Mouse (Mus musculus) intestine, postnatal 0 days (tissue): Measurements from ENCODE around the gene BC049730. TPM values are rescaled to one million over a fixed set of nuclear protein-coding genes. Genes with fewer than 3 reads are reported as not detected.
"Not testable (repeated sequence)": the region's sequence is repeated elsewhere in the genome, so short reads cannot be mapped to it uniquely, and the experiment has no call there.

Source experiments
- ATAC-seq: fragments of 200-750 bp; cut with Nextera tagmentation; 2 replicates; pipeline ENCODE4 v1.8.0; 2017; ENCODE audit warnings: mild to moderate bottlenecking, moderate TSS enrichment, moderate library complexity
- H3K27ac ChIP-seq: fragments of 300-500 bp; sonication (generic); 2 replicates; pipeline ENCODE4 v1.5.1; 2014; ENCODE audit warnings: mild to moderate bottlenecking, low read depth, low read length, moderate library complexity
- H3K27me3 ChIP-seq: fragments of 300-500 bp; sonication (generic); replicated peaks from 2 replicates; pipeline ENCODE4 v1.6.1; 2014; ENCODE audit warnings: low read length, mixed read lengths; ENCODE audit not compliant: control insufficient read depth, insufficient read depth
- H3K36me3 ChIP-seq: fragments of 300-500 bp; sonication (generic); 2 replicates; pipeline ENCODE4 v1.6.1; 2014; ENCODE audit warnings: mild to moderate bottlenecking, moderate library complexity; ENCODE audit not compliant: control insufficient read depth, insufficient read depth
- H3K4me1 ChIP-seq: fragments of 300-500 bp; sonication (generic); replicated peaks from 2 replicates; pipeline ENCODE4 v1.6.1; 2014; ENCODE audit warnings: antibody characterized with exemption, low read length, mixed read lengths; ENCODE audit not compliant: control insufficient read depth, insufficient read depth
- H3K4me2 ChIP-seq: fragments of 300-500 bp; sonication (generic); replicated peaks from 2 replicates; pipeline ENCODE4 v1.6.1; 2014; ENCODE audit warnings: low read depth, mild to moderate bottlenecking, moderate library complexity
- H3K4me3 ChIP-seq: fragments of 300-500 bp; sonication (generic); 2 replicates; pipeline ENCODE4 v1.5.1; 2014; ENCODE audit warnings: low read depth, low read length
- H3K9ac ChIP-seq: fragments of 300-500 bp; sonication (generic); 2 replicates; pipeline ENCODE4 v1.6.1; 2014; ENCODE audit warnings: mild to moderate bottlenecking, low read depth, low read length
- H3K9me3 ChIP-seq: fragments of 300-500 bp; sonication (generic); 2 replicates; pipeline ENCODE4 v1.6.1; 2016; ENCODE audit warnings: mixed run types; ENCODE audit not compliant: control insufficient read depth
- CTCF ChIP-seq: sonication (generic); IDR thresholded peaks from 2 replicates; pipeline ENCODE4 v1.5.1; 2016; ENCODE audit warnings: low read depth, mild to moderate bottlenecking, control low read depth, antibody characterized with exemption, moderate library complexity
- WGBS: fragments of 180-500 bp; shearing (Covaris S2); extraction: QIAGEN DNeasy Blood & Tissue Kit; methylation state at CpG from one replicate; pipeline ENCODE4 v1.1.7; 2014; 5-methylcytosine and 5-hydroxymethylcytosine counted together
- polyA plus RNA-seq: library from polyadenylated mRNA; unstranded; fragments of >200 nt; fragmentation: Nextera tagmentation; extraction: Ambion mirVana; gene quantifications from 2 replicates; pipeline ENCODE4 v1.2.1, GENCODE M21; 2015

The BC049730 gene
- polyA plus RNA-seq, 1 experiment from 2014 or later, result not detected

- no peaks in the 10 kb centered on the region for H3K36me3 ChIP-seq
- H3K27ac ChIP-seq, result no peak overlapping the region
- no peak overlapping the region for H3K4me2 ChIP-seq
- no peak for ATAC-seq
- H3K9me3 ChIP-seq, result no peaks in the 10 kb centered on the region
- no peaks in the 10 kb centered on the region for H3K27me3 ChIP-seq
- H3K4me3 ChIP-seq, result no peak overlapping the region
- 90% methylated on average over 23 of the region's 23 CpGs for WGBS
- H3K9ac ChIP-seq, result no peak overlapping the region
- H3K4me1 ChIP-seq, result no peaks in the 10 kb centered on the region
- no peak for TF ChIP-seq CTCF
Measured at GRCm38 (mm10) chr7:24671944-24672439, 37.0 kb upstream of the BC049730 start.

GRCm38 (mm10) chr7:24676575-24676974 lies 32.5 kb upstream of the BC049730 start, which contains the start of gene Tex101:
TSS of gene Tex101 (minus strand) at chr7:24676675.
- Histone ChIP-seq H3K4me2 (no peak within 1 kb of the TSS), H3K36me3 (no peaks in the 10 kb centered on the region), H3K4me3 (no peak within 1 kb of the TSS), H3K27ac (no peak within 1 kb of the TSS), H3K4me1 (no peaks in the 10 kb centered on the region), H3K9ac (no peak within 1 kb of the TSS), H3K27me3 (no peaks in the 10 kb centered on the region), H3K9me3 (no peaks in the 10 kb centered on the region)
- ATAC-seq, result no peak
- no peak for TF ChIP-seq CTCF
- 86% methylated on average over 9 of the region's 9 CpGs for WGBS

- not testable (repeated sequence) for H3K4me3 ChIP-seq, ATAC-seq, H3K9ac ChIP-seq, H3K27ac ChIP-seq, H3K9me3 ChIP-seq, H3K4me1 ChIP-seq, H3K27me3 ChIP-seq, H3K4me2 ChIP-seq, H3K36me3 ChIP-seq
- WGBS, result 74% methylated on average over 7 of the region's 7 CpGs
Measured at GRCm38 (mm10) chr7:24684121-24684520, 24.9 kb upstream of the BC049730 start.

GRCm38 (mm10) chr7:24687519-24687918 lies 21.5 kb upstream of the BC049730 start:
- H3K27me3 ChIP-seq, ATAC-seq, H3K9me3 ChIP-seq, H3K4me2 ChIP-seq, H3K27ac ChIP-seq, H3K4me3 ChIP-seq, H3K9ac ChIP-seq, H3K36me3 ChIP-seq, H3K4me1 ChIP-seq: not testable (repeated sequence)
- 89% methylated on average over 10 of the region's 10 CpGs for WGBS

- H3K9ac ChIP-seq, H3K36me3 ChIP-seq, H3K27me3 ChIP-seq, H3K27ac ChIP-seq, H3K4me2 ChIP-seq, H3K4me3 ChIP-seq, H3K9me3 ChIP-seq, ATAC-seq, H3K4me1 ChIP-seq: not testable (repeated sequence)
- WGBS, result 81% methylated on average over 3 of the region's 3 CpGs
Measured at GRCm38 (mm10) chr7:24692693-24693092, 16.3 kb upstream of the BC049730 start.

GRCm38 (mm10) chr7:24697891-24698290 lies 11.2 kb upstream of the BC049730 start:
- 92% methylated on average over 4 of the region's 4 CpGs for WGBS
- H3K4me3 ChIP-seq, H3K9me3 ChIP-seq, H3K27me3 ChIP-seq, ATAC-seq, H3K27ac ChIP-seq, H3K4me1 ChIP-seq, H3K36me3 ChIP-seq, H3K4me2 ChIP-seq, H3K9ac ChIP-seq: not testable (repeated sequence)

GRCm38 (mm10) chr7:24702841-24703240 lies 6.2 kb upstream of the BC049730 start:
- not testable (repeated sequence) for H3K9ac ChIP-seq, H3K4me1 ChIP-seq, H3K4me3 ChIP-seq, H3K27ac ChIP-seq, H3K36me3 ChIP-seq, H3K4me2 ChIP-seq, ATAC-seq, H3K9me3 ChIP-seq, H3K27me3 ChIP-seq
- WGBS, result 66% methylated on average over 9 of the region's 9 CpGs
